Mouse (Mus musculus) kidney, adult 2 months (tissue): ENCODE data around the gene Krtcap3. TPM values are rescaled to one million over a fixed set of nuclear protein-coding genes. Genes with fewer than 3 reads are reported as not detected.

Experiments
- DNase-seq: peaks from one replicate; pipeline ENCODE4 v3.0.0; 2021
- H3K27ac ChIP-seq: fragments of 200-500 bp; 2 replicates; pipeline ENCODE4 v1.5.1; 2012; ENCODE audit warnings: low read depth, low read length, control low read depth, inconsistent platforms; ENCODE audit not compliant: insufficient read depth
- H3K27me3 ChIP-seq: fragments of 200-500 bp; replicated peaks from 2 replicates; pipeline ENCODE4 v1.6.1; 2012; ENCODE audit warnings: mild to moderate bottlenecking, moderate library complexity, low read length, inconsistent platforms; ENCODE audit not compliant: control insufficient read depth, insufficient read depth
- H3K36me3 ChIP-seq: fragments of 200-500 bp; 2 replicates; pipeline ENCODE4 v1.6.1; 2012; ENCODE audit warnings: mild to moderate bottlenecking, moderate library complexity, low read length, inconsistent platforms; ENCODE audit not compliant: control insufficient read depth, insufficient read depth
- H3K4me1 ChIP-seq: fragments of 200-500 bp; 2 replicates; pipeline ENCODE4 v1.6.1; 2011; ENCODE audit warnings: low read length; ENCODE audit not compliant: control insufficient read depth, insufficient read depth
- H3K4me3 ChIP-seq: fragments of 200-500 bp; 2 replicates; pipeline ENCODE4 v1.5.1; 2011; ENCODE audit warnings: mild to moderate bottlenecking, low read depth, low read length, control low read depth; ENCODE audit not compliant: insufficient read depth
- CTCF ChIP-seq: fragments of 200-500 bp; conservative IDR thresholded peaks from 2 replicates; pipeline ENCODE4 v1.5.1; 2011; ENCODE audit warnings: low read depth, mild to moderate bottlenecking, control low read depth, low read length, moderate library complexity, mixed read lengths; ENCODE audit not compliant: insufficient read depth, insufficient read length
- POLR2A ChIP-seq: fragments of 200-500 bp; IDR thresholded peaks from one replicate; pipeline ENCODE4 v1.6.1; 2011; ENCODE audit warnings: low read depth, low read length, control low read depth
- WGBS: fragments of 180-500 bp; shearing (Covaris S2); methylation state at CpG from one replicate; pipeline ENCODE4 v1.1.7; 2018; 5-methylcytosine and 5-hydroxymethylcytosine counted together
- polyA plus RNA-seq: library from polyadenylated mRNA; depleted of rRNA; stranded (reverse); fragments of >200 nt; gene quantifications from 2 replicates; pipeline ENCODE4 v1.2.3, GENCODE M21; 2012

Gene Krtcap3
- polyA plus RNA-seq, 1 experiment: 19.7 TPM

DNA sequence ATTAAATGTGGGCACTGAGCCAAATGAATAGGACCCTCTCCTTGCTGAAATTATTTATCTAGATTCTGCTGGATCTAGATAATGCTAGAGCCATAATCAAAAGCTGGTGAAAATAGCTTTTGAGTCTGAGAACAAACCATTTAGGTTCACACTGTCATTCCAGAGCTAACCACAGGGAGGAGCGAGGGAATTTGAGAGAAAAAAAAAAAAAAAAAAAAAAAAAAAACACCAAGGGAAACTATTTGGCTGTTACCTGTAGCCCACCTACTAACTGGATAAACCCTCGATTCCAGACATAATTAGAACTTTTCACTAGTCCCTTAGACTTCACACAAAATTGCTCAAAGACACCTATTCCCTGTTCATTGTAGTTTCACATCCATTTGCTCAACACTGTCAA is 32.4 kb upstream of the Krtcap3 start:
- H3K27ac ChIP-seq: no peak overlapping the region
- TF ChIP-seq POLR2A: no peak
- TF ChIP-seq CTCF: no peak
- no peak overlapping the region for H3K4me3 ChIP-seq
- H3K27me3 ChIP-seq: no peaks in the 10 kb centered on the region
- H3K36me3 ChIP-seq: no peaks in the 10 kb centered on the region
- DNase-seq: peak; percentile 22
- WGBS: 2% methylated on average over 2 of the region's 2 CpGs
- H3K4me1 ChIP-seq: no peaks in the 10 kb centered on the region

- H3K4me3 ChIP-seq: peak overlapping the region; percentile 93
- WGBS: under 1% methylated on average over 11 of the region's 11 CpGs
- no peaks in the 10 kb centered on the region for H3K36me3 ChIP-seq
- DNase-seq: no peak
- TF ChIP-seq CTCF (no peak), POLR2A (no peak)
- no peaks in the 10 kb centered on the region for H3K4me1 ChIP-seq
- peak overlapping the region; percentile 3; the same call in 1 of the 2 replicates for H3K27ac ChIP-seq
- no peaks in the 10 kb centered on the region for H3K27me3 ChIP-seq
Measured at GRCm38 (mm10) chr5:31219474-31219873, 32.0 kb upstream of the Krtcap3 start.

- TF ChIP-seq CTCF: no peak
- no peak for TF ChIP-seq POLR2A
- H3K27ac ChIP-seq: peak overlapping the region; percentile 52
- no peaks in the 10 kb centered on the region for H3K27me3 ChIP-seq
- peak overlapping the region; percentile 93 for H3K4me3 ChIP-seq
- no peaks in the 10 kb centered on the region for H3K4me1 ChIP-seq
- DNase-seq: peak; percentile 45
- no peaks in the 10 kb centered on the region for H3K36me3 ChIP-seq
- under 1% methylated on average over 40 of the region's 40 CpGs for WGBS
Measured at GRCm38 (mm10) chr5:31219911-31220447, 31.5 kb upstream of the Krtcap3 start.

GRCm38 (mm10) chr5:31220448-31221303 is 30.8 kb upstream of the Krtcap3 start, which contains the start of gene Ppm1g:
TSS of gene Ppm1g (minus strand) at chr5:31220687.
- TF ChIP-seq POLR2A (peak; percentile 95), CTCF (no peak)
- no peaks in the 10 kb centered on the region for H3K4me1 ChIP-seq
- H3K27me3 ChIP-seq: no peaks in the 10 kb centered on the region
- peak; percentile 98 for DNase-seq
- no peaks in the 10 kb centered on the region for H3K36me3 ChIP-seq
- peak within 1 kb of the TSS; percentile 63 for H3K27ac ChIP-seq
- peak within 1 kb of the TSS; percentile 93 for H3K4me3 ChIP-seq
- WGBS: under 1% methylated on average over 70 of the region's 70 CpGs

- H3K4me1 ChIP-seq: no peaks in the 10 kb centered on the region
- H3K27me3 ChIP-seq: no peaks in the 10 kb centered on the region
- H3K36me3 ChIP-seq: no peaks in the 10 kb centered on the region
- peak overlapping the region; percentile 77 for H3K4me3 ChIP-seq
- peak; percentile 50 for DNase-seq
- peak overlapping the region; percentile 63; the same call in 1 of the 2 replicates for H3K27ac ChIP-seq
- WGBS: 16% methylated on average over 11 of the region's 11 CpGs
- no peak for TF ChIP-seq POLR2A
- TF ChIP-seq CTCF: peak; percentile 37
Measured at GRCm38 (mm10) chr5:31221304-31221945, 30.1 kb upstream of the Krtcap3 start.

- 91% methylated on average over 9 of the region's 9 CpGs for WGBS
- TF ChIP-seq POLR2A (no peak), CTCF (no peak)
- Histone ChIP-seq H3K4me3 (no peak overlapping the region), H3K27me3 (no peaks in the 10 kb centered on the region), H3K36me3 (no peaks in the 10 kb centered on the region), H3K27ac (no peak overlapping the region), H3K4me1 (no peaks in the 10 kb centered on the region)
- no peak for DNase-seq
Measured at GRCm38 (mm10) chr5:31222696-31223095, 28.8 kb upstream of the Krtcap3 start.

GRCm38 (mm10) chr5:31226641-31227040 is 24.9 kb upstream of the Krtcap3 start:
- Histone ChIP-seq H3K4me1 (no peaks in the 10 kb centered on the region), H3K4me3 (no peak overlapping the region), H3K36me3 (no peaks in the 10 kb centered on the region), H3K27ac (no peak overlapping the region), H3K27me3 (no peaks in the 10 kb centered on the region)
- no peak for DNase-seq
- no peak for TF ChIP-seq CTCF
- TF ChIP-seq POLR2A: no peak
- WGBS: 74% methylated on average over 1 of the region's 1 CpGs
